Mouse (Mus musculus): ENCODE measurements around the gene Kremen1. TPM values are rescaled to one million over a fixed set of nuclear protein-coding genes. Genes with fewer than 3 reads are reported as not detected.

Gene Kremen1
- total and polyA plus RNA-seq, 3 experiments = 1.3 to 4.1 TPM; not detected in 1

DNA sequence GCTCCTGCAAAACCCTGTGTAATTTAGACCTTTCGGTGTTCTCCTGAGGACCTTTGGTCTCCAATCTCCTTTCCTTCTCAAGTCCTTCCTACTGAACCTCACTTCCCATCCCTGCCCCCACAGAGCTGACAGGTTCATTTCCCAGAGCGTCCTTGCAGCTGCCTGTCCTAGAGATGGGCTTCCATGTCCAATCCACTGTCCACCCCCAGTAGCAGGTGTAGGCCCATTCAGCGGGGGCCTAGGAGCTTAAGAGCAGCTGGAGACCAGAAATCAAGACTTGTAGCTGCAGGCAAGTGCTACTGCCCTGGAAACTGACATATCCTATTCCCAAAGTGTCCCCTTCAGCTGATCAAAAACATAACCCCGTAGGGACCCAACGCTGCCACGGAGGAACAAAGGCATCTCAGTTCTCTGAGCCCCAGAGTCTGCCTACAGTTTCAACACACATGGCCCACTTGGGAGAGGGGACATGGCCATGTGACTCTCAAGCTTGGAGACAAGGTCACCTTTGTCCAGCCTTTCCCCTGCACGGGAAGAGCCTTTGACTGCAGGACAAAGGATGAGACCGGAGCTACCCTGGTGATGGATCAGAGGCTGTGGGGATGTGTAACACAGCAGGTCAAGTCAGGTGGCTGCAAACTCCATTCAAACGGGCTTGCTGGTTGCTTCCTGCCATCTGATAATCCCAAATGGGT, 72.0 kb downstream of the Kremen1 start (continued):
- TF ChIP-seq POLR2AphosphoS5 (IDR thresholded peaks at IDR 0.05; ENCODE audit: borderline replicate concordance, low read depth, low read length) = no peak

- H3K27me3 ChIP-seq (ENCODE audit: control insufficient read depth in 1 of 2, insufficient read depth in 2 of 2, low read length in 2 of 2) = peaks cover 2 to 10% of the 10 kb centered on the region in 2 experiments
- H3K4me1 ChIP-seq (ENCODE audit: control insufficient read depth in 1 of 2, insufficient read depth in 2 of 2, low read length in 2 of 2) = no peaks in the 10 kb centered on the region
- no peak overlapping the region for H3K27ac ChIP-seq (ENCODE audit: control insufficient read depth, low read depth, low read length)
- no peak for DNase-seq (ENCODE audit: low read depth, low spot score)
- no peaks in the 10 kb centered on the region for H3K9me3 ChIP-seq (replicated peaks; ENCODE audit: insufficient read depth, low read length)
- no peak overlapping the region for H3K9ac ChIP-seq (ENCODE audit: control insufficient read depth, low read depth, low read length, poor library complexity, severe bottlenecking)
- no peak overlapping the region for H3K4me3 ChIP-seq (ENCODE audit: control insufficient read depth in 1 of 2, insufficient read depth in 1 of 2, low read depth in 2 of 2, low read length in 2 of 2)
- H3K79me2 ChIP-seq (ENCODE audit: control insufficient read depth, insufficient read depth, low read length, poor library complexity) = no peaks in the 10 kb centered on the region
- H3K36me3 ChIP-seq (ENCODE audit: control insufficient read depth in 1 of 2, insufficient read depth in 2 of 2, low read length in 2 of 2) = no peaks in the 10 kb centered on the region
- TF ChIP-seq ELF1 (IDR thresholded peaks at IDR 0.05; ENCODE audit: low read depth, low read length) (no peak), HCFC1 (IDR thresholded peaks at IDR 0.05; ENCODE audit: low read depth, low read length) (no peak), POLR2A (IDR thresholded peaks at IDR 0.05; ENCODE audit: control insufficient read depth in 1 of 2, insufficient read depth in 1 of 2, low read depth in 1 of 2, low read length in 2 of 2, poor library complexity in 1 of 2) (no peak), CHD1 (IDR thresholded peaks at IDR 0.05; ENCODE audit: low read depth, low read length) (no peak), SMC3 (IDR thresholded peaks at IDR 0.05; ENCODE audit: low read depth, low read length) (no peak), USF1 (IDR thresholded peaks at IDR 0.05; ENCODE audit: low read depth, low read length) (no peak)
Observed at GRCm38 (mm10) chr11:5188170-5188569, 73.2 kb downstream of the Kremen1 start.

GRCm38 (mm10) chr11:5184832-5185231, 76.5 kb downstream of the Kremen1 start:
- H3K36me3 ChIP-seq (ENCODE audit: control insufficient read depth in 1 of 2, insufficient read depth in 2 of 2, low read length in 2 of 2) = no peaks in the 10 kb centered on the region
- H3K27ac ChIP-seq (ENCODE audit: control insufficient read depth, low read depth, low read length) = no peak overlapping the region
- TF ChIP-seq TCF12 (IDR thresholded peaks at IDR 0.05; ENCODE audit: low read depth, low read length) (no peak), ELF1 (IDR thresholded peaks at IDR 0.05; ENCODE audit: low read depth, low read length) (no peak), TAL1 (IDR thresholded peaks at IDR 0.05; ENCODE audit: low read length) (no peak), POLR2AphosphoS5 (IDR thresholded peaks at IDR 0.05; ENCODE audit: borderline replicate concordance, low read depth, low read length) (no peak), E2F4 (IDR thresholded peaks at IDR 0.05; ENCODE audit: borderline replicate concordance, low read depth, low read length) (no peak), CHD1 (IDR thresholded peaks at IDR 0.05; ENCODE audit: low read depth, low read length) (no peak), GABPA (IDR thresholded peaks at IDR 0.05; ENCODE audit: low read depth, low read length) (no peak), RCOR1 (IDR thresholded peaks at IDR 0.05; ENCODE audit: low read depth, low read length) (no peak), MEF2A (IDR thresholded peaks at IDR 0.05; ENCODE audit: extremely low read depth, insufficient replicate concordance, low read depth, low read length, poor library complexity, severe bottlenecking) (no peak), EP300 (IDR thresholded peaks at IDR 0.05; ENCODE audit: low read depth in 1 of 2, low read length in 2 of 2) (no peak), KAT2A (conservative IDR thresholded peaks at IDR 0.05; ENCODE audit: low read depth, low read length) (no peak), JUND (IDR thresholded peaks at IDR 0.05; ENCODE audit: low read depth, low read length) (no peak), NELFE (IDR thresholded peaks at IDR 0.05; ENCODE audit: low read depth, low read length) (no peak), MAFK (IDR thresholded peaks at IDR 0.05; ENCODE audit: borderline replicate concordance, low read depth, low read length) (no peak), ZMIZ1 (IDR thresholded peaks at IDR 0.05; ENCODE audit: low read depth, low read length) (no peak), MAZ (IDR thresholded peaks at IDR 0.05; ENCODE audit: low read depth, low read length) (no peak), MYC (IDR thresholded peaks at IDR 0.05; ENCODE audit: low read depth, low read length) (no peak)
- H3K9me3 ChIP-seq (replicated peaks; ENCODE audit: insufficient read depth, low read length) = no peaks in the 10 kb centered on the region
- no peaks in the 10 kb centered on the region for H3K4me1 ChIP-seq (ENCODE audit: control insufficient read depth in 1 of 2, insufficient read depth in 2 of 2, low read length in 2 of 2)
- no peak overlapping the region for H3K4me3 ChIP-seq (ENCODE audit: control insufficient read depth in 1 of 2, insufficient read depth in 1 of 2, low read depth in 2 of 2, low read length in 2 of 2)
- no peak for DNase-seq (ENCODE audit: low read depth, low spot score)
- no peaks in the 10 kb centered on the region for H3K79me2 ChIP-seq (ENCODE audit: control insufficient read depth, insufficient read depth, low read length, poor library complexity)
- peaks cover 2 to 10% of the 10 kb centered on the region in 2 experiments for H3K27me3 ChIP-seq (ENCODE audit: control insufficient read depth in 1 of 2, insufficient read depth in 2 of 2, low read length in 2 of 2)
- H3K9ac ChIP-seq (ENCODE audit: control insufficient read depth, low read depth, low read length, poor library complexity, severe bottlenecking) = no peak overlapping the region
